Mouse (Mus musculus) layer of hippocampus, adult 9-10 months (tissue): ENCODE measurements at regions not wholly inside any gene's neighbourhood (a gene's known extent, or its start where the extent isn't known, plus 50 kb on each side); places are given as distances from the start of the nearest gene placed in this dataset.
"Not testable (repeated sequence)": the region's sequence is repeated elsewhere in the genome, so short reads cannot be mapped to it uniquely, and the experiment has no call there.

Experiments used
- DNase-seq: peaks from one replicate; pipeline ENCODE4 v3.0.0; 2022; ENCODE audit warnings: low spot score

- no peak for DNase-seq
Observed at GRCm38 (mm10) chr15:4206371-4206770, 168.9 kb upstream of the Plcxd3 start.

GRCm38 (mm10) chr15:4213371-4213770, 161.9 kb upstream of the Plcxd3 start:
- no peak for DNase-seq

- peak; percentile 22 for DNase-seq
Observed at GRCm38 (mm10) chr15:4219102-4219501, 156.2 kb upstream of the Plcxd3 start.

- no peak for DNase-seq
Observed at GRCm38 (mm10) chr15:4228055-4228454, 147.2 kb upstream of the Plcxd3 start.

- DNase-seq = no peak
Observed at GRCm38 (mm10) chr15:4240649-4241048, 134.6 kb upstream of the Plcxd3 start.

- DNase-seq = no peak
Observed at GRCm38 (mm10) chr15:4247637-4248136, 127.6 kb upstream of the Plcxd3 start.

GRCm38 (mm10) chr15:4264601-4265000, 110.7 kb upstream of the Plcxd3 start:
- no peak for DNase-seq

GRCm38 (mm10) chr15:4269835-4270234, 105.5 kb upstream of the Plcxd3 start:
- no peak for DNase-seq

- DNase-seq = no peak
Observed at GRCm38 (mm10) chr15:4277011-4277410, 98.3 kb upstream of the Plcxd3 start.

GRCm38 (mm10) chr15:4307498-4307897, 67.8 kb upstream of the Plcxd3 start:
- no peak for DNase-seq

- DNase-seq = not testable (repeated sequence)
Observed at GRCm38 (mm10) chr15:4313698-4314097, 61.6 kb upstream of the Plcxd3 start.

- DNase-seq = no peak
Observed at GRCm38 (mm10) chr15:4315897-4316296, 59.4 kb upstream of the Plcxd3 start.
